Mouse (Mus musculus) 3T3-L1 (cell line): ENCODE data around the gene Ankrd13d.

Experiments
- DNase-seq: peaks from one replicate; pipeline ENCODE4 v3.0.0-alpha.2; 2015; ENCODE audit warnings: low read depth, low spot score

Ankrd13d gene

DNA sequence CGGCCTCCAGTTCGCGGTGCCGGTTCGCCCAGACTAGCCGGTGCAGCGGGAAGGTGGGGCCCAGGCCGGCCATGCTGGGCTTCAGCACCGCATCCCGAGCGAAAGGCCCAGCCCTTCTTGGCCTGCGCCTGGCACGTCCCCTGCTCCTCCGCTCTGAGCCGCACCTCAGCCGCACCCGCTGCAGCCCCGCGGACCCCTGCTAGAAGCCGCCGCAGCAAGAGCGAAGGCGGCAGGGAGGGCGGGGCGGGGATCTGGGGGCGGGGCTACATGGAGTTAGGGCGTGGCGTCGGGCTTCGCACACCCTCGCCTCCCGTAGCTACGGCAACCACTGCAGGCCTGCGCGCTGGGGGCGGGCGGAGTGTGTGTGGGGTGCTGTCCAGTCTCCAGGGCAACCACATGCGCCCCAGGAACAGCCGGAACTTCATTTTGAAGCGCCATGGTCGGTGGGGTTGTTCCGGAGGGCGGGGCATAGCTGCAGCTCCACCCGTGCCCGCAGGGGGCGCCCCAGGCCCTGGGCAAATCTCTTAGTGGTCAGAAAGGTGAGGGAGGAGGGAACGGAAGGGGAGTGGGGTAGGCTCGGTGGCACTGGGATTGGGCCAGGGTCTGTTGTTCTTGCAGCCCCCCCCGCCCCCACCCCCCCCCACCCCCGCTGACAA is at the start of gene Ankrd13d:
Gene Ankrd13d (minus strand): TSS at position 240 of the 656 bp plus-strand sequence.
- DNase-seq, result peak; percentile 84

DNA sequence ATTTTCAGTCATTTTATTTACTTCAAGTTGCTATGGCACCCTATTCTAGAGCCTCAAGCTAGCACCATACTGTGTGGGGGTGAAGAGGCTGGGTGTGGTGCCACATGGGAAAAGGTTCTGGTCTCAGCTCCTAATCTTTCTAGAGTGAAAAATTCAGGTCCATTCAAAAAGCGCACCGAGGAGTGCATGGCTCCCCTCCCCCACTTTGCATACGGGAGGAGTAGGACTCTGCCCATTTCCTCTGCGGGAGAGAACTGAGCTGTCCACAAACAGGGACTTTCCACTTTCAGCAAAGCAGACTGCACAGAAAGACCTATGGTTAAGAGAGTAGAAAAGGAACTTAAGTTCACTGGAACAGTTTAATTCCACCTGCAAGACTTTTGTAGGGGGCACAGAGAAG is 49.7 kb upstream of the Ankrd13d start:
- DNase-seq, result peak; percentile 81

DNA sequence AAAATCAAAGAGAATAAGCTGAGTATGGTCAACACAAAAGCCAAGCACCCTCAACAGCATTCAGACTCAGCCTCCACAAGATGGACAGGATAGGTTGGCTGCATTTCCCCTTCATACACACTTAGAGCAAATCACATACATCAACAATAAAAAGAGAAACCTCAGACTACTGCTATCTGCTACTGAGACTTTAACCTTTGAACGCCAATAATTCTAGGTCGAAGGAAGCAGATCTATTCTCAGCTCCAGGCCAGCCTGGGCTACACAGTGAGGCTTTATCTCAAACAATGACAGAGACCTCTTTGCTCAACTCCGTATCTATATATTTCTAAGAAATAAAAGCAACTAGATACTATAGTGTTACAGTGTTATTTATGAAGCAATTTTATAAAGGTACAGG is 48.3 kb upstream of the Ankrd13d start:
- DNase-seq, result no peak

DNA sequence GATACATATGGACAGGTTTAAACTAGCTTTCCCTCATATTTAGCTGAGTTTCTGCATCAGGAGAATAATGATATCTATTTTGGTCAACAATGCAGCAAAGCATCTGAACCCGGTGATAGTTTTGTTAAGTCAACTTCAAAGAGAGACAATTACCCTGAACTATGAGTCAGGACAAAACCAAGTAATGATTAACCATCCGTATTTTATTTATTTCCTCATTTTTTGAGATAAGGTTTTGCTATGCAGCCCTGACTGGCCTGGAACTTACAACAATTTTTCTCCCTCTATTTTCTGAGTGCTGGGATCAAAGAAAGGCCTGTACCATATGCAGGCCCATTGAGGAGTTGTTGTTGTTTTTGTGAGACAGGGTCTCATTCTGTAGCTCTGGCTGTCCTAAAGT is 47.7 kb upstream of the Ankrd13d start:
- DNase-seq, result no peak

DNA sequence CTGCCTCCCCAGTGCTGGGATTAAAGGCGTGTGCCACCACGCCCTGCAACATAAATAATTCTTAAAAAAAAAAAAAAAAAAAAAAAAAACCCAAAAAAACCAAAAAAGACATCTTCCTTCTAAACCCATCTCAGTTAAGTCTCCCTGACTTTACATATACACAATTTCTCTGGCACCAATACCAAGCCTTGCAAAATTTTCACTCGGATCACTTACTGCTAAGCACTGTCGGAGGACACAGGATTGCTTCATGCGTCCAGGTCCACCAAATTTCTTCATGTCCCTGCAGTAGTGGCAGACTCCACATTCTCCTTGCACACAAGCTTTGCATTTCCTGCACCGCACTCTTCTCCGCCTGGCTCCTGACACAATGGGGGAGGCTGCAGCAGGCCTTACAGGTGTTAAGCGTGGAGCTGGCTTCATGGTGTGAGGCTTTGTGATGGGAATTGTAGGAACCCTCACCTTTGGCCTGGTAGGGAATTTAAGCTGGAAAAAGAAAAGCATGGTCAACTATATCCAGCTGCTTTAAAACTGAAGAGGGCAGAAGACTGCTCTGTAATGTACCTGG is 45.9 kb upstream of the Ankrd13d start:
- no peak for DNase-seq

DNA sequence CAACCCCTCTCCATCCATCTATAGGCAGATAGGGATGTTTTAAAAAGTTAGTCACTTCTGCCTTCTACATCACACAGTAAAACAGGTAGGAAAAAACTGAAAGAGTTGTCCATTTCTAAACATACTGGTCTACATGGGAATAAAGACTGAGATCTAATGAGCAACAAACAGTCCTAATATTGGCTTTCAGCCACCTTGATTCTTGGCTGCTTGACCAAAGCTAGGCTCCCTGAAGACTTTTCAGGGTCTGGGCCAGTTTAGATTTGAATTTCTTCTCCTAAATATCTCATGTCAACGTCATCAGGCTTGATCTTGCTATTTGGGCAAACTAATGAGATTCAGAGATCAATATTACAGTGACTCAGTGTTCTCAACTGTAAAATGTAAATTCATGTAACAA is 43.9 kb upstream of the Ankrd13d start:
- DNase-seq, result no peak

DNA sequence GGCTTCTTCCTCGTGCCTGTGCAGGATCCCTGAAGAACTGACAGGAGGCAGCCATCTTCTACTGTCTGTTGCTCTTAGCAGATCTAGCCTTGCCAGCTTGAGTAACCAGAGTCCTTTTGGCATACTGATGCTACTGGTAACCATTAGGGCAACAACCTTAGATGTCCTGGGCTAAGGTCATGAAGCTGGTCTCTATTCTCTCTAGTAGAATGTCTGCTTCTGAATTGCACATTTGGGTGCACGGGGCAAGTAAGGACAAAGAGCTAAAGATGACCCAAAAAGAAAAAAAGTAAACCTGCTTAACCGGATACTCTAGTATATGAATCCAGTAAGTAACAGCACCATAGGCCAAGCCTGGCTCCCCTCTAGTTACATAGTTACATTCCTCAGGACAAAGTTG is 43.2 kb upstream of the Ankrd13d start:
- no peak for DNase-seq

DNA sequence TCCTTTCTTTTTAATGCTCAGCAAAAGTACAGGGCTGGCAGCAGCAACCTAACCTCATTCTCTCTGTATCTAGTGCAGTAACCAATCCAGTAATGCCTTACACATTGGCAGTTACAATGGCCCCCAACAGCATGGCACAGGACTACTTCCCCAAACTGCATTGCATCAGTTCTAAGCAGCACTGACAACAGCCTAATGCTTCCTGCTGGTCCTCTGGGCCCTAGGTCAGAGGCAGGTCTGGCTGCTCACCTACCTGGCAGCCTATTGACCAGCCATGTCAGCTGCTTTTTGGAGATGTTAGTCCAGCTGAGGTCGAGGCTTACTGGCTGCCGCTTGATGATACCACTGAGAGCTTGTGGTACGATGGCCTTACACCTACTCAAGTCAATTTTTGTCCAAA is 39.2 kb upstream of the Ankrd13d start:
- DNase-seq, result no peak

DNA sequence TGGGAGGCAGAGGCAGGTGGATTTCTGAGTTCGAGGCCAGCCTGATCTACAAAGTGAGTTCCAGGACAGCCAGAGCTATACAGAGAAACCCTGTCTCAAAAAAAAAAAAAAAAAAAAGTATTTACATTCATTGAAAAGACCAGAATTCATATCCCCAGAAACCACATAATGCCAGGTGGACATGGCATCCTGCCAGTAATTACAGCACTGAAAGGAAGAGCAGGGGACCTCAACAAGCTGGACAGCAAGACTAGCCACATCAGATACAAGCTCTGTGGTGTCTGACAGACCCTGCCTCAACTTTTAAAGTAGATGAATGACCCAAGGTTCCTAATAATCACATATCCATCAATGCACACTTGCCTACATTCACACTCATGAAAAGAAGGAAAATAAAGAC is 38.7 kb upstream of the Ankrd13d start:
- DNase-seq, result no peak

DNA sequence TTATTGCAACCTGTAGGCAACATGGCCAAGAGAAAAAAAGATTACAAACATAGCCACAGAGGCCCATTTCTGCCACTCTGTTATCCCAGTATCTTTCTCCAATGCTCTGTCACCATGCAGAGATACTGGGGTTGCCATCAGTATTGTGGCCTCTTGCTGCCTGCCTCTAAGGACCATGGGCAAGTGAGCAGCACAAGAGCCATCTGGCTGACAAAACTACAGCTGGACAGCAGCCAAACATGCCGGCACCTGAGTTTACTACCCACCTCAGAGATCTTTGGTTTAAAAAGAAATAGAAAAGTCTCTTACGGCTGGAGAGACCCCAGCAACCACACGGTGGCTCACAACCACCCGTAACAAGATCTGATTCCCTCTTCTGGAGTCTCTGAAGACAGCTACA is 36.3 kb upstream of the Ankrd13d start:
- no peak for DNase-seq

DNA sequence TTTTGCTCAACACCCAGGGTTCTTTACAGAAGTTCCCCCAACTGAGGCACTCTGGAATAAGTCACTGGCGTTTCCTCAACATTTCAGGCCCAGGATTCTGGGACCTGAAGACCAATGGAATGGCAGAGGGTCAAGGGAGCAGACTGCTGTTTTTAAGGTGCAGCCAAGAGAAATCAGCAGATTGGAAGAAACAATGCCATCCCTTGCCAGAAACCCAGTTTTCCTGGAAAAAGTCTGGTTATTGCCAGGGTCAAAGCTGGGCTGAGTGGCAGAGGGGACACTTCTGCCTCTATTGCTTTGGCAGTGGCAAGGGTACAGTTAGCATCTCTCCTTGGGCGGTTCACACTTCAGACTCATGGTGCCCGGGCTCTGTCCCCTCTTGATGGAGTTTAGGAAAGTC is 34.2 kb upstream of the Ankrd13d start:
- DNase-seq, result no peak

DNA sequence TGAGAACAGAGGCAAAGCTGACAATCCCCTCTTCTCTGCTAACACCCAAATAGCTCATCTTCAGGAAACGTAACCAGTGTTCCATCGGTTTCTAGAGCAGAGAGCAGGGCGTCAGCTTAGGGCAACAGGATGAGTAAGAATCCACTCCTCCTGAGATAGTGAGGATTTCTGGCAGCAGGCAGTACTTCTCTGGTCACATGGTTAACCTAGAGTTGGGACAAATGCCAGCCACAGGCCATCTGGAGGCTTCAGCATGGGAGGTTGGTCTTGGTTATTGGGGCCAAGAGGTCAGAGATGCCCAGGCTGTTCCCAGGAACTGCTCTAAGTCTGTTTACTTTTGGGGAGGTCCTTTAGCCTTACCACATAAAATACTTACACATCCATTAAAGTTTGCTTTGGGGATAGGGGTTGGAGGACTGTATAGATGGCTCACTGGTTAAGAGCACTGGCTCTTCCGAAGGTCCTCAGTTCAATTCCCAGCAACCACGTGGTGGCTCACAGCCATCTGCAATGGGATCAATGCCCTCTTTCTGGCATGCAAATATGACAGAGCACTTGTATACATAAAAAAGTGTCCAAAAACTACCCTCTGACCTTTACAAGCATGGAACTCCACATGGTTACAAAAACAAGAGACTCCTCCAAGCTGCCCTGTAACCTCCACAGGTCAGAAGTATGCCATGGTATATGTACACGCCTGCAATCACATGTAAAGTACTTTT is 32.4 kb upstream of the Ankrd13d start:
- DNase-seq, result peak; percentile 98

DNA sequence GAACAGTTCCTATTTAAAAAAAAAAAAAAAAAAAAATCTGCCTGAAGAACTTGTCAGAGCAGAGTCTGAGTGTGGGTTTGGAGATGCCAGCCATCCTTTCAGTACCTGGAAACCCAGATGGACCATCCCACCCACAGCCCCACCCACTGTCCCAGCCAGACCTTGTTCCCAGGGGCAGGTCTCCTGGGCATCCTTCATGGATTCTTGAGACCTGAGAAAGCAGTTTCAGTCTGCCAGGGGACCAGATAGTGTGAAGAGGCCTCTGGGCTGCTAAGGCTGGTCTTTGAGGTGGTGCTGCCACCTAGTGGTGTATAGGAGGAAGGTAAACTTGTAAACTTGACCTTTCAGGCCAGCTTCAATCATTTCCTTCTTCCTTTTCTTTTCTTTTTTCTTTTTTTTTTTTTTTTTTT is 26.8 kb upstream of the Ankrd13d start:
- peak; percentile 94 for DNase-seq

DNA sequence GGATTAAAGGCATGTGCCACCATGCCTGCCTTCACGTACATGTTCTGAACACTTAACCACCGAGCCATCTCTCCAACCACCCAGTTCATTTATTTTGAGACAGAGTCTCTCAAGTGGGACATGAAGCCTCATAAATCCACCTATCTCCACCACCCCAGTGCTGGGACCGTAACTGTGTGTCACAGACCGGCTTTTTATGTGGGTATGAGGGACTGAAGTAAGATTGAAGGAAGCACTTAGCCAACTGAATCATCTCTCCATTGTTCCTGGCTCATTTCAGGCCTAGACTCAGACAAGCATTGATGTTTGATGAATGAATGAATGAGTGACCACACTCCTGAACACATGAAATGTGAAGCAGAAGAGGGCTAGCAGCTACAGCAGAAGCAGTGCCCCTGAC is 26.4 kb upstream of the Ankrd13d start:
- DNase-seq, result no peak

DNA sequence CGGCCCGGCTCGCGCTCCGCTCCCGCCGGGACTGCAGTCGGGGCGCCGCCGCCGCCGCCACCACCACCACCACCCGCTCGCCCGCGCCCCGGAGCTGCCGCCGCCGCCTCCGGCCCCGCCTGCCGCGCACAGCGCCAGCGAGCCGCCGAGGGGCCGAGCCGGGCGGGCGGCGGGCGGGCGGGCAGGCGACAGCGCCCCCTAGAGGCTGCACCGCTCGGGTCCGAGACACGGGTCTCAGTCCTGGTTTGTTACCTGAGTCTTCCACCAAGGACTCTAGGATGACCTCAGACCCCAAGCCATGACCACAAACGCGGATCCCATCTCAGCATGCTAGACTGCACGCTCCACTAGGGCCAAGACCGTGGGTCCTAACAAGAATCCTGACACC is 23.2 kb upstream of the Ankrd13d start, which contains the start of gene Grk2:
Gene Grk2 (minus strand): TSS at position 33 of the 388 bp plus-strand sequence.
- peak; percentile 73 for DNase-seq

DNA sequence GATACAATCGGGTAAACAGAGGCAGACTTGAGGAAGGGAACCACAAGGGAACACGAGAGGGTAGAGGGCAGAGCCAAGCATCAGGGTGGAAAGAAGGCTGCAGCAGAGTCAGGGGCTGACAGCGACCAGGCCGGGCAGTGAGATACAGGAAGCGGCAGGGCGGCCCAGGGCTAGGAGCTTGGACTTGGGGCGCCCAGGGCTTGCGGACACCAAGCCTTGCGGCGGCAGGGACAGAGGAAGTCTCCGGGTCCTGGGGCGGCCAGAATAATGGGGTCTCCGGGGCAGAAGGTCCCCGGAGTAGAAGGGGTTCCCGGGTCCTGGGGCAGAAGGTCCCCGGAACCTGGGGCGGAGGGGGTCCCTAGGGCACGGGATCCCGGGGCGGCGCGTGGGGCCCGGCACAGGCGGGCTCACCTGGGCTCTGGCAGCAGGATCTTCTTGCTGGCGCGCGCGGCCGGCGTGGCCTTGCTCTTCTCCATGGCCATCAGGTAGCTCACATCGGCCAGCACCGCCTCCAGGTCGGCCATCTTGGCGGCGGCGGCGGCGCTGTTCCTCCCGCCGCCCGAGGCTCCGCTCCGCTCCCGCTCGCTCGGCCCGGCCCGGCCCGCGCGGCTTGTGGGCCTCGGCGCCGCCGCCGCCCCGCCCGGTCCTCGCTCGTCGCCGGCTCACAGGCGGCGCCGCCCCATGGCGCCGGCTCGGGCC is 22.7 kb upstream of the Ankrd13d start:
- DNase-seq, result peak; percentile 58

DNA sequence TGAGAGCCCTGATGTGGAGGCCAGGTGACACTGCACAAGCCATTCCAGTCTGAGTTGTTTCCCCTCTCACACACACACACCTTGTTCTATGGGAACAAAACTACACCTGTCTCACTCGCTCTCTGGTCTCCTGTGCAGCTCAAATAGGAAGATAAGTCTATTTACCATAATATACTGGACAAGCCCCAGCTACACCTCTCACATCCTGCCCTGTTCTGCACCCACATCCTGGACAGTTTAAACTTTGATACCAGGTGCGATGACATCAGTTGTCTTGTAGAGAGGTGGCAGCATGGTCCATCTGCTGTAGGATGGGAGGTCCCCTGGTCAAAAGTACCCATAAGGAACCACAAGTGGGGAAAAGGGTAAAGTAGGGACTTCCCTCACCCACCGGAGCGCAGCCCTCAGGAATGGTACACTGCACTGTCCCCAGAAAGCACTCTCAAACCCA is 22.0 kb upstream of the Ankrd13d start:
- no peak for DNase-seq

DNA sequence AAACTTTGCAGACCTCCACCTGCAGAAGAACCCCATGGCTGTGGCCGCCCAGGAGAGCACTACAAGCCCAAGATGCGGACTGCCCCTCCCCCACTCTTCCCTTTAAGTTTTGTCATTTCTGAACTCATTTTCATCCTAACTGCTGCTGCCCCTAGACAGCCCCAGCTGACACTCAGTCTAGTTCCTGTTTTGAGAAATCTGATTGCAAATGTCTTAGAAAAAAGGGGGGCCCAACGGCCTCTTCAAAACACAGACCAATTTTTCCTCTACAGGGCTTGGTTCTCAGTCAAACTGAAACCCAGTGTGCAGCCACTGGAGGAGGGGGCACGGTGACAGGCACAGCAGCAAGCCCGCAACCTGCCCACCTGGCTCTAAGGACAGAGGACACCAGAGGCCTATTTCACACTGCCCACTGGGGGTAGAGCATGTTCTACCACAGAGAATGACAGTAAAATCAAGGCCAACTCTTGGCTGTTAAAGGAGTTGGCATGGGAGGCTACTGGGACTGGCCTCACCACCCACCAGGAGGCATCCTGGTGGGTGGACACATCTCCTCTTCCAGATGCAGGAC is 21.4 kb upstream of the Ankrd13d start:
- DNase-seq, result no peak

DNA sequence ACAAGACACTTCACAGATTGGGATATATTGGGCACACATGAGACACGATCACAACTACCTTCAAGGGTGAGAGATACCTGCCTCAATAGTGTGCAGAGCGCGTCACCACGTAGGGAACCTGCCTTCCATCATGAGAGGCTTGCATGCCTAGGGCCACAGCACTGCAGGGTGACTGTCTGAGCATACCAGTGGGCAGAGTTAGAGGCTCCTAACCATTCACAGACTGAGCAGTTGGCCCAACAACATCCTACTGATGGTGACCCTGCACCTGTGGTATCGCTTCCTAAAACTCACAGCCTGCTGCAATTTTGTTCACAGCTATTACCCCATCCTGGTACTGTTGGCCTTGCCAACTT is 20.7 kb upstream of the Ankrd13d start:
- no peak for DNase-seq

DNA sequence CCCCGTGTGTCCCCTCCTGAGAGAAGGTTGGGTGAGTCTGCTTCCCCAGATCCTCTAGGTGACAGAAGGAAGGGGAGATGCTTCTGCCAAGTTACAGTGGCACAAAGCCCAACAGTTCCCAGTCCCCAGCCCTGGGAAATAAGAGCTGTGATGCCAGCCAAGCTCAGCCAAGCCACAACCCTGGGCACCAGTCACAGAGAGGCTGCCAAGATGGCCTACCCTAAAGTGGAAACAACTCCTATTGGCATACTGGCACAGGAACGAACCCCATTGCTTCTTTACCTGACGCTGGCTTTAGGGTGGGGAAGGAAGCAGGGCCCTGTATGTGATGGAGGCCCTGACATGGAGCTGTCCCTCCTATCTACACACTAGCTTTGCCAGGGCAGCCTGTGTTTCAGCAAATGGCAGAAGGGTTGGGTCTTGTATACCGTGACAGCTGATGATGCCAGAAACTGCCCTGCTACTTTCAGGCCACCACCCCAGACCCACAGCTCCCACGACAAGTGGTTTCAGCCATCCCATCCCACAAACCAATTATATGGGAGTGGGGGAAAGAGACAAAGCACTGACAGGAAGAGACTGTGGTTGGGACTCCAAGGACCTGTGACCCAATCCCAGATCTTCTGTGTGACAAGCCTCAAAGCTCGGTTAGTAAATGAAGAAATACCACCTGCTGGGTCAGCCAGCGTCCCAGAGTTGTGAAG is 20.2 kb upstream of the Ankrd13d start:
- no peak for DNase-seq
